Mouse (Mus musculus) MEL-GATA-1-ER (cell line): ENCODE results near the gene Gm6525.

Experiments used
- DNase-seq: peaks from one replicate; pipeline ENCODE4 v3.0.0-alpha.2; 2012; ENCODE audit warnings: low read depth; ENCODE audit errors: extremely low read depth

Gene Gm6525

DNA sequence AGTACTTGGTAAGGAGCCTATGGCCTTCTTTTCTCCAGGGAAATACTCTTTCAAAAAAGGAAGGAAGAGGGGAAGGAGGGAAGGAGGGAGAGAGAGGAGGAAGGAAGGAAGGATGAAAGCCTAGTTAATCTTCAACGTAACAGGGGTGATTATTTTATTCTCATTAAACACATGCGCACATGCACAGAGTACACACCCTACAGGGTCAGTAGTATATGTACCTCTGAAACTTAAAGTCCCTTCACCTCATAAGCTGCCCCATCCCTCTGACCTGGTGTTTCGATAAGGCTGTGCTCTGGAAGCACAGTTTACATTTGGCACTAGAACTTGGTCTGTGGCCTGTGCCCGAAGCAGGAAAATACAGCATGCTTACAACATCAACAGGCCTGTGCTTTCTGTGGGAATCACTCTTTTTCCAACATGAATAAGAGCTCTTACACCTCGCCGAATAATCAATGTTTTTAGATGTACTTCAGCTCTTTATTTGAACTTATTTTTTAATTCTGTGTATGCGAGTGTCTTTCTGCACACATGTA, 37.5 kb downstream of the Gm6525 start:
- no peak for DNase-seq

DNA sequence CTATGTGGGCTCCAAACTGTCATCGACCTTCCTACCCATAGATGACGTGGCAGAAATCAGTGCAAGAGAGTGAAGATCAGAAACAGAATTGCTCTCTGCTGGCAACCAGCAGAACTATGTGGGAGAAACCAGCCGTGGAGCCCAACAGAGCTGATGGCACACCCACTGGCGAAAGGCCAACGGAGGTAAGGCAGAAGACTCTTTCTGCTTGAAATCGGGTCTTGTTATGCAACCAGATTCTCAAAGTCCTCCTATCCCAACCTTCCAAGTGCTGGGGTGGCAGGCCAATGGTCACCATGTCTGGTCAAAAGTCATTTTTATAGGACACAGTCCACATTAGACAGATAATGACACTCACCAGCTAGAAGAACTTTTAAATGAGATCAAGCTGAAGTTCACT, 40.6 kb downstream of the Gm6525 start:
- no peak for DNase-seq

DNA sequence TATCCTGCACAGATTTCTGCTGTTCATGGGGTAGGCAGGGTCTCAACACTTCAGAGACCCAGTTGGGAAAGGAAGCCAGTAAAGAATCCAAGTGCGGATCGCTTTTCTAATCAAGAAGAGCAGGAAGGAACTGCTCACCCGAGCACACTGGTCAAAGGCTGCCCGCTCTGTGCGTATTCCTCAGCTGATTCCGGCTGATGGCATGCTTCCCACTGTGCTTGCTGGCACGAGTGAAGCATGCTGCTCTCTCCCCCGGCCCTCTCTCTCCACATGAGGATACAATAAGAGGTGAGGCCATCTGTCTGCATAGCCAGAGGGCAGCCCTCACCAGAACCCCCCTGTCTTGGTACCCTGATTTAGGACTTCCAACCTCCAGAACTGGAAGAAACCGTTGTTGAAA, 41.3 kb downstream of the Gm6525 start:
- DNase-seq: no peak

DNA sequence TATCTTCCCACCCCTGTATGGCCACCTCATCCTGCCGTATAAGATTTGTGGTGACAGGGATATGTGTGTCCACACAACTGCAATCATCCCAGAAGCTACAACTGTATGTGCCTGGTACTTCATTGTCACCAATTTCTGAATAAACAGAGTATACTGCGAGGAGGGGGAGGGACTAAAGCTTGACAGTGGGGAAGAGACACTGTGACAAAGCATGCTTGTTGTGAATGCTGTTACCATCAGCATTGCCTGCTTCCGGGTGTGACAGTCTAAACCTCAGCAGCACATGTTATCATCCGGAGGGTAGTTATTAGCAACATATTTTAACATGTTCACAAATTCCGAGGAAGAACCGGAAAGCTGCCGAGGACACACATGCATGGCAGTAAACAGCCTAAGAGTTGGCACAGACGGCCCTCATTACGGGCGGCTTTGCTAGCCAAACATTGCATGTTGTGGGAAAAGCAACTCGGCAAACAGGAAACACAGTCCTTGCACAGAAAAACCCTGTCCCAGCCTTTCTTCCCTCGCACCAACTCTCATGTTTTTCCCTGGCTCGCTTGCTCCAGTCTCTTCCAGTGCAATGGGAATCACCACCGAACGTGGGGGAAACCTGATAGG, 41.9 kb downstream of the Gm6525 start:
- no peak for DNase-seq

DNA sequence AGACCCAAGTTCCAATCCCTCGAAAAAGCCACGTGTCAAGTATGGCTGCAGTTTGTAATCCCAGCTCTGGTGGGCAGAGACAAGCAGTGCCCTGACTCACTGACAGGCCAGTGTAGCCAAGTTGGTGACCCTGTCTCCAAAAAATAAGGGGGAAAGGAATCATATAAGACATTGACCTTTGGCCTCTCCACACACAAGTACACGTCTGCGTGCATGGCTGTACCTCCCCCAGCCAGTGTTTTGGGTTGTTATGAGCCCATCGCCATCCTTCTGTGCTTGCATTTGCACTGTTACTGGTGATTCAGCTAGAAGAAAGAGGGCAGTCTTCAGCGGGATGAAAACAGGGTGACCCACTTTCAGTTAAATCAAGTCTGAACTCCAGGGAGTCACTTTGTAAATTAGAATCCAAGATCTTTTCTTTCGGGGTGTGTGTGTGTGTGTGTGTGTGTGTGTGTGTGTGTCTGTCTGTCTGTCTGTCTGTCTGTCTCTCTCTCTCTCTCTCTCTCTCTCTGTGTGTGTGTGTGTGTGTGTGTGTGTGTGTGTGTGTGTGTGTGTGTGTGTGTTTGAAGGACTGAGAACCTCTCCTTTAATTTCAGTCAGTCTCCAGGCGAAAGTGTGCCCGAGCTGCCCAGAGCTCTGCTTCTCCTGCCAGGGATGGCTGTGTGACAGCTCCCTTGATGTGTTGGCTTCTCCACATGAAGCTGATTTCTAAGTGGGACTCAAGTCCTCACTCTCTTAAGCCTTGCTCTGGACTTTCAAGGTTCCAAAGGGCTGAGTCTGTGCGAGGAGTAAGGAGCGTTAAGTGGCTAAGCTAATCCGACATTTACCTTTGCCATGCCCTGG, 43.4 kb downstream of the Gm6525 start:
- no peak for DNase-seq

DNA sequence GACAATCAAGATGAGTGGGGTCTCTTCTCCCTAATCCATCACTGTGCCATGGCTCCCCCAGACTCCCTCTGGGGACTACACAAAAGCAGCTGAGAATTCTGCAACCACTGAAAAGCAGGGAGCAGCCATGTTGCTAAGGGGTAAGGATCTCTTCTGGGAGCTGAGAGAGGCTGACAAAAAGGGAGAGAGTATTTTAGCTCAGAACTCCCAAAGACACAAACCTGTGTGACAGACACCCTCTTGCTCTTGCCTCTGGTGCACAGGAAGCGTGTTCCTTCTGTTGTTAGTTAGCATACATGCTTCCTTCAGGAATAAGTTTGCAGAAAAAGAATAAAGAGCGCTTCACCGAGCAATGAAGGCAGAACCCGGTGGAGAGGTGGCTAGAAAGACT, 44.1 kb downstream of the Gm6525 start:
- DNase-seq: no peak

DNA sequence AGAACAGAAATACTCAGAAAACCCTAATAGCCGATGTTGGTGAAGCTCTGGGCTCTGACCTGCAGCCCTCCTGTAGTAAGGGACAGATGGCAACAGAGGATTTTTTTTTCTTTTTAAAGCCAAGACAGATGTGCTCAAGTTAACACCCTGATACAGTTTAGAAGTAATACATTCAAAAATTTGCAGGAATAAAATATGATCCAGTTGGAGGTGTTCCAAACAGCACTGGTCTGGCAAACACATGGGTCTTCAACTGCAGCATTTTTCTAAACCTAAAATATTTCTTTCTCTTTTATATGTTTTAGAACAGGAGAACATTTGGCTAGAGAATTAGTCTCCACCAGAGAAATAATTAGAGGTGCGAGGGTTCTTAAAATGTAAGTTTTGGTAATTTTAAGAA, 44.6 kb downstream of the Gm6525 start:
- DNase-seq: no peak

DNA sequence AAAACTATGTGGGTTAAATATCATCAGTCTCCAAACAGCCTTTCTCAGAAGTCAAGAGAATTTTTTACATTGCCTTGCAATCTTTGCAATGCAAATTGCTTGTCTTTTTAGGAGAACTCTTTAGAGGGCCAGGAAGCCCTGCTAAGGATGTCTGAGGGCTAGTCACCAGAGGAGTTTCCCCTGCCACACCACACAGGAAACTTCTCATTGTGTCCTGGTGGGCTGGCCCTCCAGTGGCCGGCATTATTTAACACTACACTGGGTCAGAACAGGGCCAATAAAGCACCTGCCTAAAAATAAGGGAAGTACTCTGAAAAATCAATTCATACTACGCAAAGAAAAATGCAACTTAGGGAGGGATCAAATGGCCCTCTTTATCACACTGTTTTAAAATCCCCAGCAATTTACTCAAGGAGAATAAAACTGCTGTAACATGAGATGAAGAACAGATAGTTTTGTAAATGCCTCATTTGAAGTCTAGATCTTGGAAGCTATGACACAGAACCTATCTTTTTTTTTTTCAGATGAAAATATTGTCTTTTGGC, 45.3 kb downstream of the Gm6525 start:
- no peak for DNase-seq

DNA sequence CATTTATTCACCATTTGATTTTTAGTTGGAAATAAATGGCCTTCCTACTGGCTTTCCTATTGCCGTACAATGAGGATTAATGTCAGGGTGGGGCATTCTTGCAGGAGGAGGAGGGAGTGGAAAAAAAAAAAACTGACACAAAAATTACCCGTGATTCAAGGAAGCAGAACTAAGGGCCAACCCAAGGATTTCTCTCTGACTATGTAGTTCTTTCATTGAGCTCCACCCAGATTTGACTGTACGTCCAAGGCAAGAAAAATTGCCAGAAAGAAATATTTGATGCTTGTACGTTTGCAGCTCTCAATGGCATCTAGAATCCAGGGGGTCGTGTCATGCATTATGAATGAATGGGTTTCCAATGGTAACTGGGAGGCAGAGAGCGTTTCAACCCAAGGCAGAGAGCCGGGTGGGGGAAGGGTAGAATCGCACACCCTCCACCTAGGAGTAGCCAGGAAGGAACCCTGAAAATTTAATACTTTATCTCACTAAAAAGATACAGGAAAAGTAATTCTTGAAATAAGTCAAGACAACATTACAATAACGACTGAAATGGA, 45.9 kb downstream of the Gm6525 start:
- no peak for DNase-seq

DNA sequence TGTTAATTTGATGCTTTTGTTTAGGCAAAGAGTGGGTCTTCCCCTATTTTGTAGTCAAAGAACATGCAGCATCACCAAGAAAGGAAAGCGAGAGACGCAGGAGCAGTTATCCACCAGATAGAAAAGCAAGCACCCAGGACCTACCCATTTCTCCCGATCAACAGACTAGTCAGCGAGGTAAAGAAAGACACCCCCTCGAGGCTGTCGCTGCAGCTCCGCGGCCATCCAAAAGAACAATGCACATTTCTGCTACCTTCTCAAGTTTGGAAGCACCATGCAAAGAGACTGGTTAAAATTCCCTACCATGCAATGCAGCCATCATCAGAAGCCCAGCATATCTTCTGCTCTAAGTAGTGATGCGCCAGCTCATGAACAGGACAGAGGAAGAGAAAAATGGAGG, 46.4 kb downstream of the Gm6525 start:
- no peak for DNase-seq

DNA sequence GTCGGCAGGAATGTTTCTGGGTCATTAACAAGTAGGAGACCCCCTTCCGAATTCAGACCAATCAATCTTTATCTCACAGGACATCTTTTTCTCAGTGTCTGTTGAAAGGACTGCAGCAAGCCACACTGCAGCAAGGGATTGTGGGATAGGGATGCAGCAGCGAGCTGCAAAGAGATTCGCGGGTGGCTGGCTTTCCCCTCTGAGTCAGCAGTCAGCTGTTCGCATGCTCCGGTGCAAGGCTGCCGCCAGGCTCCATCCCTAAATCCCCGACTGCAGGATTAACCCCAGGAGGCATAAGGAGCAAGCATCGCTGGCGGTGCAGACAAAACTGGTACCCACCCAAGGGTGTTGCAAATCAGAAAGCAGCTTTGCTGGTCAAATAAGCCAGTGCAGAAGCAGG, 46.8 kb downstream of the Gm6525 start:
- DNase-seq: no peak
